ENCODE assay signal across 8 mouse cellular contexts in the genomic region with DNA sequence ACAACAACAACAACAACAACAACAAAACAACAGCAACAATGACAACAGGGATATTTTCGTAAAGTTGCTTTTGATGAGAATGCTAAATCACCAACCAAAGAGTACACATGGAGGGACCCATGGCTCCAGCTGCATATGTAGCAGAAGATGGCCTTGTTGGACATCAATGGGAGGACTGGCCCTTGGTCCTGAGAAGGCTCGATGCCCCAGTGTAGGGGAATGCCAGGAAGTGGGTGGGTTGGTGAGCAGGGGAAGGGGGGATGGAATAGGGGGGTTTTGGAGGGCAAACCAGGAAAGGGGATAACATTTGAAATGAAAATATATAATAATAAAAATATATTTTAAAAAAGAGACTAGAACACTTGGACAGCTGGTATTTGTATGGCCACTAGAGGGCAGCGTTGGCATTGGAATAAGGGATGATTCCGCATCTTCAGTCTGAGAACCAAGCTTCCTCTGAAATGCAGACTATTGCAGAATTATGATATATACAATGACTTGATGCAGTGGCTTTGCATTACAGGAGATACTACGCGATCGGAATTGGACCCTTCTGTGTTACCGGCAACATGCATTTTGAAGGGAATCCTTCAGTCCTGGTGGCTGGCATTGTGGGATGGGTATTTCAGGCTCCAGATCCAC.
DNase-seq lines count a peak whose midpoint lies in the region; ATAC-seq and TF ChIP-seq lines count a peak whose summit lies in the region.

No protein-coding gene starts in this region.

- no peak overlapping the region for H3K4me2 ChIP-seq in heart, postnatal 0 days (ENCODE audit: low read depth, low read length)
- H3K4me2 ChIP-seq in hindbrain, embryonic 16.5 days (ENCODE audit: low read length): 0 out of 2 replicates have a peak overlapping the region, but pooled peaks have one; percentile 28
- H3K4me2 ChIP-seq in midbrain, embryonic 11.5 days: no peak overlapping the region
- H3K4me2 ChIP-seq in stomach, embryonic 15.5 days: peak overlapping the region; percentile 35; the same call in 1 of the 2 replicates

- TF ChIP-seq EP300 in heart, postnatal 0 days (IDR thresholded peaks at IDR 0.05; ENCODE audit: low read depth): no peak

- no peaks in the 10 kb centered on the region for H3K9me3 ChIP-seq in heart, postnatal 0 days (replicated peaks; ENCODE audit: control insufficient read depth, low read length)
- no peaks in the 10 kb centered on the region for H3K9me3 ChIP-seq in hindbrain, embryonic 16.5 days (ENCODE audit: control insufficient read depth, low read length)
- H3K9me3 ChIP-seq in midbrain, embryonic 11.5 days (ENCODE audit: control insufficient read depth, low read length): no peaks in the 10 kb centered on the region
- H3K9me3 ChIP-seq in stomach, embryonic 15.5 days: no peaks in the 10 kb centered on the region

- intact Hi-C loops in left cerebral cortex, postnatal 14 days (cut with DNase I): loop anchor here (5.0 to 10.0 kb wide), 3 partner anchors 471 to 1664 kb away; no protein-coding TSS in a partner anchor

- no peak for ATAC-seq in heart, postnatal 0 days (ENCODE audit: insufficient read depth, low read depth)
- peak; percentile 67 for ATAC-seq in hindbrain, embryonic 16.5 days
- peak; percentile 49 for ATAC-seq in midbrain, embryonic 11.5 days (ENCODE audit: low FRiP score)
- ATAC-seq in stomach, embryonic 15.5 days (ENCODE audit: insufficient read depth, low FRiP score, low read depth): no peak

- H3K27ac ChIP-seq in heart, postnatal 0 days (ENCODE audit: low read depth): no peak overlapping the region
- no peak overlapping the region for H3K27ac ChIP-seq in hindbrain, embryonic 16.5 days (ENCODE audit: low read depth, low read length)
- no peak overlapping the region for H3K27ac ChIP-seq in midbrain, embryonic 11.5 days (ENCODE audit: low read depth, low read length)
- H3K27ac ChIP-seq in stomach, embryonic 15.5 days: no peak overlapping the region

- no peaks in the 10 kb centered on the region for H3K27me3 ChIP-seq in heart, postnatal 0 days (ENCODE audit: control insufficient read depth, insufficient read depth, low read length)
- H3K27me3 ChIP-seq in hindbrain, embryonic 16.5 days (replicated peaks; ENCODE audit: control insufficient read depth, insufficient read depth, low read length): no peaks in the 10 kb centered on the region
- no peaks in the 10 kb centered on the region for H3K27me3 ChIP-seq in midbrain, embryonic 11.5 days (ENCODE audit: control insufficient read depth, insufficient read depth, low read length)
- no peaks in the 10 kb centered on the region for H3K27me3 ChIP-seq in stomach, embryonic 15.5 days (replicated peaks)

- H3K36me3 ChIP-seq in heart, postnatal 0 days (replicated peaks; ENCODE audit: control insufficient read depth, insufficient read depth, low read length): no peaks in the 10 kb centered on the region
- no peaks in the 10 kb centered on the region for H3K36me3 ChIP-seq in hindbrain, embryonic 16.5 days (ENCODE audit: control insufficient read depth, insufficient read depth, low read length)
- H3K36me3 ChIP-seq in midbrain, embryonic 11.5 days (ENCODE audit: control insufficient read depth, insufficient read depth, low read length): no peaks in the 10 kb centered on the region
- no peaks in the 10 kb centered on the region for H3K36me3 ChIP-seq in stomach, embryonic 15.5 days

- TF ChIP-seq CTCF in heart, postnatal 0 days (IDR thresholded peaks at IDR 0.05; ENCODE audit: low read depth): peak; percentile 68

- WGBS in heart, postnatal 0 days: 38% methylated on average over 8 of the region's 8 CpGs
- WGBS in hindbrain, embryonic 16.5 days: 37% methylated on average over 8 of the region's 8 CpGs
- WGBS in midbrain, embryonic 11.5 days: 45% methylated on average over 8 of the region's 8 CpGs
- WGBS in stomach, embryonic 15.5 days: 31% methylated on average over 8 of the region's 8 CpGs

- H3K4me1 ChIP-seq in heart, postnatal 0 days (ENCODE audit: control insufficient read depth, insufficient read depth): no peaks in the 10 kb centered on the region
- H3K4me1 ChIP-seq in hindbrain, embryonic 16.5 days (ENCODE audit: control insufficient read depth, insufficient read depth, low read depth, low read length): no peaks in the 10 kb centered on the region
- H3K4me1 ChIP-seq in midbrain, embryonic 11.5 days (ENCODE audit: control insufficient read depth, insufficient read depth, low read length): no peaks in the 10 kb centered on the region
- H3K4me1 ChIP-seq in stomach, embryonic 15.5 days: no peaks in the 10 kb centered on the region

- H3K4me3 ChIP-seq in heart, postnatal 0 days (ENCODE audit: low read depth, low read length): no peak overlapping the region
- H3K4me3 ChIP-seq in hindbrain, embryonic 16.5 days (ENCODE audit: low read length): no peak overlapping the region
- no peak overlapping the region for H3K4me3 ChIP-seq in midbrain, embryonic 11.5 days (ENCODE audit: low read depth, low read length)
- H3K4me3 ChIP-seq in stomach, embryonic 15.5 days (replicated peaks): no peak overlapping the region

- H3K9ac ChIP-seq in heart, postnatal 0 days (replicated peaks; ENCODE audit: low read depth, low read length): no peak overlapping the region
- H3K9ac ChIP-seq in hindbrain, embryonic 16.5 days (ENCODE audit: low read depth, low read length): no peak overlapping the region
- no peak overlapping the region for H3K9ac ChIP-seq in midbrain, embryonic 11.5 days (ENCODE audit: low read length)
- H3K9ac ChIP-seq in stomach, embryonic 15.5 days: no peak overlapping the region

- peak; percentile 69 for DNase-seq in heart, postnatal 0 days (ENCODE audit: low spot score)
- DNase-seq in heart, adult 11 months: no peak
- peak; percentile 50 for DNase-seq in c-Kit-positive CD71-negative TER-119-negative erythroid progenitor cells, embryonic 14.5 days (ENCODE audit: low read depth)
- DNase-seq in fibroblast of lung, adult 2 months (ENCODE audit: low read depth): peak; percentile 42
- peak; percentile 82 to 90 for DNase-seq in left cerebral cortex, postnatal 14 days (ENCODE audit: low spot score in 2 of 2)
- DNase-seq in midbrain, embryonic 11.5 days (ENCODE audit: low spot score, missing footprints): peak; percentile 94

Comparison
In these comparisons a context has a peak if more than half of its experiments do, and no peak if none do; other contexts are left out.
1. ATAC-seq: peak in hindbrain, embryonic 16.5 days (single experiment) and midbrain, embryonic 11.5 days (single experiment); none in heart, postnatal 0 days (single experiment) and stomach, embryonic 15.5 days (single experiment).
2. H3K4me2 ChIP-seq: peak in hindbrain, embryonic 16.5 days (single experiment) and stomach, embryonic 15.5 days (single experiment); none in heart, postnatal 0 days (single experiment) and midbrain, embryonic 11.5 days (single experiment).